Mouse (Mus musculus): ENCODE results near the gene Foxn3. TPM values are rescaled to one million over a fixed set of nuclear protein-coding genes. Genes with fewer than 3 reads are reported as not detected.

The Foxn3 gene
- total RNA-seq, 2 experiments from 2014 or later, result 95.0 to 97.1 TPM

GRCm38 (mm10) chr12:99562867-99563189 lies 554 bp downstream of the Foxn3 start:
- DNase-seq (ENCODE audit: low spot score in 2 of 2), result no peak

- peak; percentile 22 to 34 for DNase-seq (ENCODE audit: low spot score in 2 of 2)
Observed at GRCm38 (mm10) chr12:99562073-99562866, 1.1 kb downstream of the Foxn3 start.

GRCm38 (mm10) chr12:99561333-99561766 lies 2.0 kb downstream of the Foxn3 start:
- no peak for DNase-seq (ENCODE audit: low spot score in 2 of 2)

GRCm38 (mm10) chr12:99560701-99561332 lies 2.6 kb downstream of the Foxn3 start:
- DNase-seq (ENCODE audit: low spot score in 2 of 2), result no peak

- no peak for DNase-seq (ENCODE audit: low spot score in 2 of 2)
Observed at GRCm38 (mm10) chr12:99559483-99559882, 3.9 kb downstream of the Foxn3 start.

GRCm38 (mm10) chr12:99558476-99558875 lies 4.9 kb downstream of the Foxn3 start:
- DNase-seq (ENCODE audit: low spot score in 2 of 2), result no peak

GRCm38 (mm10) chr12:99557498-99557897 lies 5.9 kb downstream of the Foxn3 start:
- DNase-seq (ENCODE audit: low spot score in 2 of 2), result no peak

GRCm38 (mm10) chr12:99550629-99551028 lies 12.8 kb downstream of the Foxn3 start:
- no peak for DNase-seq (ENCODE audit: low spot score in 2 of 2)

GRCm38 (mm10) chr12:99549811-99550210 lies 13.6 kb downstream of the Foxn3 start:
- no peak for DNase-seq (ENCODE audit: low spot score in 2 of 2)

- DNase-seq (ENCODE audit: low spot score in 2 of 2), result no peak
Observed at GRCm38 (mm10) chr12:99548419-99548818, 15.0 kb downstream of the Foxn3 start.

- DNase-seq (ENCODE audit: low spot score in 2 of 2), result no peak
Observed at GRCm38 (mm10) chr12:99547295-99547694, 16.1 kb downstream of the Foxn3 start.

- DNase-seq (ENCODE audit: low spot score in 2 of 2), result no peak
Observed at GRCm38 (mm10) chr12:99545270-99545770, 18.1 kb downstream of the Foxn3 start.

GRCm38 (mm10) chr12:99544262-99545128 lies 18.9 kb downstream of the Foxn3 start:
- DNase-seq (ENCODE audit: low spot score in 2 of 2), result no peak

- no peak for DNase-seq (ENCODE audit: low spot score in 2 of 2)
Observed at GRCm38 (mm10) chr12:99543421-99544195, 19.8 kb downstream of the Foxn3 start.

GRCm38 (mm10) chr12:99540201-99540600 lies 23.2 kb downstream of the Foxn3 start:
- DNase-seq (ENCODE audit: low spot score in 2 of 2), result no peak

GRCm38 (mm10) chr12:99537316-99537715 lies 26.1 kb downstream of the Foxn3 start:
- DNase-seq (ENCODE audit: low spot score in 2 of 2), result no peak

- no peak for DNase-seq (ENCODE audit: low spot score in 2 of 2)
Observed at GRCm38 (mm10) chr12:99536426-99536825, 27.0 kb downstream of the Foxn3 start.

- no peak for DNase-seq (ENCODE audit: low spot score in 2 of 2)
Observed at GRCm38 (mm10) chr12:99532342-99532741, 31.0 kb downstream of the Foxn3 start.

- DNase-seq (ENCODE audit: low spot score in 2 of 2), result no peak
Observed at GRCm38 (mm10) chr12:99529687-99530411, 33.5 kb downstream of the Foxn3 start.

GRCm38 (mm10) chr12:99528958-99529357 lies 34.4 kb downstream of the Foxn3 start:
- DNase-seq (ENCODE audit: low spot score in 2 of 2), result no peak

Measured in adrenal gland, postnatal 4 days (tissue).